Mouse (Mus musculus): ENCODE results near the gene Nsd1. TPM values are rescaled to one million over a fixed set of nuclear protein-coding genes. Genes with fewer than 3 reads are reported as not detected.
A peak's percentile ranks its signal among the peaks of the same experiment; 100 is the strongest.

The Nsd1 gene
- total and polyA plus RNA-seq, 2 experiments from 2014 or later = 48.2 to 104 TPM

- no peak for TF ChIP-seq CTCF (IDR thresholded peaks at IDR 0.05; ENCODE audit: low read depth)
- no peaks in the 10 kb centered on the region for H3K9me3 ChIP-seq (ENCODE audit: low read length)
- H3K27me3 ChIP-seq (ENCODE audit: insufficient read depth, low read length) = no peaks in the 10 kb centered on the region
- H3K4me1 ChIP-seq (ENCODE audit: insufficient read depth) = no peaks in the 10 kb centered on the region
- H3K4me3 ChIP-seq (ENCODE audit: low read depth, low read length) = no peak overlapping the region
- WGBS = 52% methylated on average over 12 of the region's 12 CpGs
- H3K27ac ChIP-seq (ENCODE audit: low read depth, low read length) = no peak overlapping the region
- no peaks in the 10 kb centered on the region for H3K36me3 ChIP-seq (ENCODE audit: insufficient read depth)
- DNase-seq (peak; percentile 29), ATAC-seq (peak; percentile 29)
- no peak overlapping the region for H3K4me2 ChIP-seq (ENCODE audit: low read depth)
- H3K9ac ChIP-seq = no peak overlapping the region
Observed at GRCm38 (mm10) chr13:55338131-55339054, 128.8 kb downstream of the Nsd1 start.

- peaks cover 5% of the 10 kb centered on the region; the same call in 1 of the 2 replicates for H3K36me3 ChIP-seq (ENCODE audit: insufficient read depth)
- H3K27me3 ChIP-seq (ENCODE audit: insufficient read depth, low read length) = no peaks in the 10 kb centered on the region
- DNase-seq (no peak), ATAC-seq (no peak)
- H3K4me1 ChIP-seq (ENCODE audit: insufficient read depth) = no peaks in the 10 kb centered on the region
- H3K9ac ChIP-seq = no peak overlapping the region
- no peak overlapping the region for H3K4me2 ChIP-seq (ENCODE audit: low read depth)
- TF ChIP-seq CTCF (IDR thresholded peaks at IDR 0.05; ENCODE audit: low read depth) = no peak
- H3K9me3 ChIP-seq (ENCODE audit: low read length) = no peaks in the 10 kb centered on the region
- no peak overlapping the region for H3K27ac ChIP-seq (ENCODE audit: low read depth, low read length)
- no peak overlapping the region for H3K4me3 ChIP-seq (ENCODE audit: low read depth, low read length)
- WGBS = 30% methylated on average over 2 of the region's 2 CpGs
Observed at GRCm38 (mm10) chr13:55339259-55339658, 129.7 kb downstream of the Nsd1 start.

- ATAC-seq = no peak
- Histone ChIP-seq H3K4me3 (ENCODE audit: low read depth, low read length) (no peak overlapping the region), H3K9me3 (ENCODE audit: low read length) (no peaks in the 10 kb centered on the region), H3K4me1 (ENCODE audit: insufficient read depth) (no peaks in the 10 kb centered on the region), H3K36me3 (ENCODE audit: insufficient read depth) (peaks cover 36% of the 10 kb centered on the region), H3K9ac (no peak overlapping the region), H3K4me2 (ENCODE audit: low read depth) (no peak overlapping the region), H3K27ac (ENCODE audit: low read depth, low read length) (no peak overlapping the region), H3K27me3 (ENCODE audit: insufficient read depth, low read length) (no peaks in the 10 kb centered on the region)
- DNase-seq = no peak
- 43% methylated on average over 11 of the region's 11 CpGs for WGBS
- TF ChIP-seq CTCF (IDR thresholded peaks at IDR 0.05; ENCODE audit: low read depth) = no peak
Observed at GRCm38 (mm10) chr13:55342469-55342868, 132.9 kb downstream of the Nsd1 start.

- H3K27me3 ChIP-seq (ENCODE audit: insufficient read depth, low read length) = no peaks in the 10 kb centered on the region
Observed at GRCm38 (mm10) chr13:55344286-55344685, 134.7 kb downstream of the Nsd1 start.

GRCm38 (mm10) chr13:55346745-55347144, 137.2 kb downstream of the Nsd1 start:
- no peak overlapping the region for H3K4me2 ChIP-seq (ENCODE audit: low read depth)
- H3K4me1 ChIP-seq (ENCODE audit: insufficient read depth) = no peaks in the 10 kb centered on the region
- peaks cover 75% of the 10 kb centered on the region for H3K36me3 ChIP-seq (ENCODE audit: insufficient read depth)
- no peak overlapping the region for H3K4me3 ChIP-seq (ENCODE audit: low read depth, low read length)
- no peaks in the 10 kb centered on the region for H3K27me3 ChIP-seq (ENCODE audit: insufficient read depth, low read length)
- H3K27ac ChIP-seq (ENCODE audit: low read depth, low read length) = no peak overlapping the region
- no peak overlapping the region for H3K9ac ChIP-seq
- no peaks in the 10 kb centered on the region for H3K9me3 ChIP-seq (ENCODE audit: low read length)
- 90% methylated on average over 11 of the region's 11 CpGs for WGBS
- no peak for ATAC-seq
- TF ChIP-seq CTCF (IDR thresholded peaks at IDR 0.05; ENCODE audit: low read depth) = no peak
- DNase-seq = no peak

More at GRCm38 (mm10) chr13:55344286-55344685, 134.7 kb downstream of the Nsd1 start:
- Histone ChIP-seq H3K27ac (ENCODE audit: low read depth, low read length) (no peak overlapping the region), H3K4me1 (ENCODE audit: insufficient read depth) (no peaks in the 10 kb centered on the region), H3K36me3 (ENCODE audit: insufficient read depth) (peaks cover 53% of the 10 kb centered on the region), H3K9me3 (ENCODE audit: low read length) (no peaks in the 10 kb centered on the region), H3K4me3 (ENCODE audit: low read depth, low read length) (no peak overlapping the region), H3K9ac (no peak overlapping the region), H3K4me2 (ENCODE audit: low read depth) (no peak overlapping the region)
- no peak for TF ChIP-seq CTCF (IDR thresholded peaks at IDR 0.05; ENCODE audit: low read depth)
- DNase-seq (no peak), ATAC-seq (no peak)
- 90% methylated on average over 7 of the region's 7 CpGs for WGBS

GRCm38 (mm10) chr13:55361145-55361544, 151.6 kb downstream of the Nsd1 start:
- Histone ChIP-seq H3K27ac (ENCODE audit: low read depth, low read length) (no peak overlapping the region), H3K9ac (no peak overlapping the region), H3K36me3 (ENCODE audit: insufficient read depth) (peaks cover 27% of the 10 kb centered on the region), H3K4me3 (ENCODE audit: low read depth, low read length) (peak overlapping the region; percentile 99; the same call in 1 of the 2 replicates), H3K4me1 (ENCODE audit: insufficient read depth) (peaks cover 19% of the 10 kb centered on the region), H3K9me3 (ENCODE audit: low read length) (no peaks in the 10 kb centered on the region), H3K4me2 (ENCODE audit: low read depth) (peak overlapping the region; percentile 87), H3K27me3 (ENCODE audit: insufficient read depth, low read length) (peaks cover 3% of the 10 kb centered on the region; the same call in 1 of the 2 replicates)
- no peak for DNase-seq
- no peak for ATAC-seq
- TF ChIP-seq CTCF (IDR thresholded peaks at IDR 0.05; ENCODE audit: low read depth) = no peak

GRCm38 (mm10) chr13:55361974-55362452, 152.4 kb downstream of the Nsd1 start:
- DNase-seq = no peak

More at GRCm38 (mm10) chr13:55361974-55362452, 152.4 kb downstream of the Nsd1 start:
- Histone ChIP-seq H3K36me3 (ENCODE audit: insufficient read depth) (peaks cover 25% of the 10 kb centered on the region), H3K4me3 (ENCODE audit: low read depth, low read length) (peak overlapping the region; percentile 99), H3K27ac (ENCODE audit: low read depth, low read length) (peak overlapping the region; percentile 90), H3K4me2 (ENCODE audit: low read depth) (peak overlapping the region; percentile 87), H3K27me3 (ENCODE audit: insufficient read depth, low read length) (peaks cover 5% of the 10 kb centered on the region; the same call in 1 of the 2 replicates), H3K4me1 (ENCODE audit: insufficient read depth) (peaks cover 19% of the 10 kb centered on the region), H3K9ac (peak overlapping the region; percentile 85), H3K9me3 (ENCODE audit: low read length) (no peaks in the 10 kb centered on the region)
- peak; percentile 18 for ATAC-seq
- TF ChIP-seq CTCF (IDR thresholded peaks at IDR 0.05; ENCODE audit: low read depth) = no peak
- 1% methylated on average over 32 of the region's 32 CpGs for WGBS

Measured in forebrain, postnatal 0 days (tissue).